Mouse (Mus musculus) left cerebral cortex, postnatal 36 days (tissue): Measurements from ENCODE around the gene Fabp7. TPM values are rescaled to one million over a fixed set of nuclear protein-coding genes. Genes with fewer than 3 reads are reported as not detected.

Experiments
- DNase-seq, 2 experiments: peaks; one replicate each; pipeline ENCODE4 v3.0.0; 2021 to 2022; ENCODE audit warnings: low spot score in 2 of 2, mixed read lengths in 1 of 2
- intact Hi-C: fragments of 180-260 bp; cut with DNase I; formaldehyde crosslinking; loops from one replicate; pipeline ENCODE4 v1.15.1; 2025
- total RNA-seq, 2 experiments: library from RNA; stranded (reverse); gene quantifications; 2 replicates each; pipeline ENCODE4 v1.2.3; 2021

Gene Fabp7
- total RNA-seq, 2 experiments from 2014 or later: 44.4 to 50.3 TPM

GRCm38 (mm10) chr10:57794491-57795461 lies 10.1 kb downstream of the Fabp7 start:
- DNase-seq: peak; percentile 44 to 50
- intact Hi-C loops: loop anchor here (5.0 kb wide), 1 partner anchor 52 kb away; no protein-coding TSS in a partner anchor

- no peak for DNase-seq
- intact Hi-C loops: loop anchor here (5.0 kb wide), 1 partner anchor 53 kb away; no protein-coding TSS in a partner anchor
Measured at GRCm38 (mm10) chr10:57795542-57795941, 10.9 kb downstream of the Fabp7 start.

- intact Hi-C loops: loop anchor here (5.0 kb wide), 1 partner anchor 54 kb away; no protein-coding TSS in a partner anchor
- DNase-seq: no peak
Measured at GRCm38 (mm10) chr10:57796057-57796456, 11.4 kb downstream of the Fabp7 start.

GRCm38 (mm10) chr10:57799486-57799885 lies 14.8 kb downstream of the Fabp7 start:
- intact Hi-C loops: loop anchor here (5.0 kb wide), 1 partner anchor 57 kb away; no protein-coding TSS in a partner anchor
- DNase-seq: no peak

GRCm38 (mm10) chr10:57807754-57808153 lies 23.1 kb downstream of the Fabp7 start:
- intact Hi-C loops: no loop called here
- no peak for DNase-seq

- intact Hi-C loops: no loop called here
- peak; percentile 32 for DNase-seq
Measured at GRCm38 (mm10) chr10:57812161-57812856, 27.6 kb downstream of the Fabp7 start.

- DNase-seq: no peak
- intact Hi-C loops: no loop called here
Measured at GRCm38 (mm10) chr10:57814295-57814694, 29.6 kb downstream of the Fabp7 start.

GRCm38 (mm10) chr10:57815869-57816268 lies 31.2 kb downstream of the Fabp7 start:
- no peak for DNase-seq
- intact Hi-C loops: no loop called here

GRCm38 (mm10) chr10:57819209-57819608 lies 34.5 kb downstream of the Fabp7 start:
- DNase-seq: no peak
- intact Hi-C loops: no loop called here

GRCm38 (mm10) chr10:57822473-57822872 lies 37.8 kb downstream of the Fabp7 start:
- no peak for DNase-seq
- intact Hi-C loops: no loop called here

GRCm38 (mm10) chr10:57828649-57829048 lies 44.0 kb downstream of the Fabp7 start:
- intact Hi-C loops: no loop called here

GRCm38 (mm10) chr10:57829621-57830020 lies 44.9 kb downstream of the Fabp7 start:
- no peak for DNase-seq
- intact Hi-C loops: no loop called here

More at GRCm38 (mm10) chr10:57828649-57829048, 44.0 kb downstream of the Fabp7 start:
- DNase-seq: no peak

- intact Hi-C loops: no loop called here
Measured at GRCm38 (mm10) chr10:57835094-57835493, 50.4 kb downstream of the Fabp7 start.

GRCm38 (mm10) chr10:57835982-57836381 lies 51.3 kb downstream of the Fabp7 start:
- no peak for DNase-seq
- intact Hi-C loops: no loop called here

More at GRCm38 (mm10) chr10:57835094-57835493, 50.4 kb downstream of the Fabp7 start:
- no peak for DNase-seq

Other genes with a start within 250 kb of the Fabp7 start
- 10 to 100 TPM in 1 of 2 experiments, 1 to 10 TPM in 1; 9.7 to 13.1 TPM for gene Pkib, start 152.9 kb upstream of the Fabp7 start, total RNA-seq
- 10 to 100 TPM; 22.6 to 30.0 TPM for gene Smpdl3a, start 9.5 kb downstream of the Fabp7 start, total RNA-seq